Mouse (Mus musculus) right cerebral cortex, postnatal 36 days (tissue): ENCODE measurements around the gene Ppp2r2c.

Experiments
- DNase-seq, 2 experiments: peaks; one replicate each; pipeline ENCODE4 v3.0.0; 2022; ENCODE audit warnings: low spot score in 2 of 2, mixed read lengths in 1 of 2

Ppp2r2c gene

DNA sequence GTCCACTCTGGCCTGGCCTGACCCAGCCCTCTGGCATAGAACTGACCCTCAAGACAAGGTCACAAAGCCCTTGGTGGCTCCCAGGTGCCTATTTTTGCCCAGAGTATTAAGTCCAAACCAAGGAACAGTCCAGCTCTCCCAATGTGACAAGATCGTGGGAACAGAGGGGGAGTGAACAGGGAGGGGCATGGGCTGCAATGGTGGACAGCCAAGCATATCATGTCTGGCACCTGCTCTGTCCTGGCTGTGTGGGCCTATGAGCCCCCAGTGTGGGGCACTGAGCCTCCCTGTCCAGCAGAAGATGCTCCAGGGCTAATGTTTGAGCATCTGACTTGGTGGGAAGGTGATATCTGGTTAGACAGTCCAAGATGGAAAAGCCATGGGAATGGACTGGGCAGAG, 118.3 kb downstream of the Ppp2r2c start:
- no peak for DNase-seq

DNA sequence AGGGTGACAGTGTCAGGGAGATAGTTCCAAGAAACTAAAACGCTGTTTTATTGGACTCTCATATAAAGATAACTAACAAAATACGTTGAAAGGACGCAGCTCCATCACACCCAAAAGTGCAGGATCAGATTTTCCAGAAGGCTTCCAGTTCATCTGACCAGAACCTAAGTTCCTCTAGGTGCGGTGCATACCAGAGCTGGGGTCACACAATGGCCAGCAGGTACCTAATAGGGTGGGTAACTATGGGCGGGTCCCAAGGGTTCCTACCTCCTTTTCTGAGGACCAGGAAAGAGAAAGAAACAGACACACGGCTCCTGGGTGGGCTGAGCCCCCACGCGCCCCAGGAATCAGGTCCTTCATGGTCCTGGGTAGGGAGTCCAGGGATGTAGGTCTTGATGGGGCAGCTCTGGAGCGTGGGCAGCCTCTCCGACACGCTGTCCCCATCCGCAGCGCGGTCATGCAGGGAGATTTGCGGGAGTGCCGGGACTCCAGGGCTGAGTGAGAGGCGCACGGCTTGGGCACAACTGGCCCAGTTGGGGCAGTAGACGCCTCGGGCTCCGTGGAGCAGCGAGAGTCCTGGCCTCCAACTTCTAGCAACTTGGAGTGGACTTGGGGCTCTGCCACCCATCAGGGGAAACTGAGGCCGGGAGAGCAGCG, 119.9 kb downstream of the Ppp2r2c start:
- no peak for DNase-seq

DNA sequence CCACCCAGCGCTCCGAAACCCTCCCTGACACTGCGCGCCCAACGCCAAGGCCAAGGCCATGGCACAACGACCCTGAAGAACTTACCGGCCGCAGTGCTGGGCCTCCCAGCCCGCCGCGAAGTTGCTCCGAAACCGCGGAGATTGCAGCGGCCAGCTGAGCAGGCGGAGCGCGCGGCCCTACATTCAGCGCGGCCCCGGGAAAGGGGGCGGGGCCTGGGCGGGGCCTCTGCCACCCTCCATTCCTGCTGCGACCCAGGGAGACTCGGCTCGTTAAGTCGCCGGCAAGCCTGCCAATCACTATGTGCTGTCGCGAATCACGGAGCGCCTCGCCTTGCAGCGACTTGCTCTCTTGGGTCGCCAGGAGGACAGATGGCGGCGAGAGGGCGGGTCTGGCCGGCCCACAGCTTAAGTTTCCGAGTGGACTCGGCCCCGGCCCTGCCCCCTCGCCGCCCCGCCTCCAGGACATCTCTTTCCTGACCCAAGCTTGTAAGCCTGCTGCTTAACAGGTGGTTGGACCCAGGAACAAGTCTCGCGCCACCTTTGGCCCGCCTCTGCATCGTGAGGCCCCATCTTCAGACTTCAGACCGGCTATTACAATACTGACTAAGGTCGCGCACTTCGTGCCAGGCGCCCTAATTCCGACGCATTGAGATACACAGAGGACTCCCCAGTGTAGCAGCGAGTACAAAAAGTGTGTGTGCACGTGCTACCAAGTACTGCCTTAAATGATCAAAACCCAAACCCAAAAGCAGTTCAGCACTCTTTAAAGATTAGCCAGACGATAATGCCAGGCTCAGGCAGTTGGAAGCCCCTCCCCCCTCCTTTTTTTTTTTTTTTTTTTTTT, 120.7 kb downstream of the Ppp2r2c start, which contains the start of gene Wfs1:
TSS of gene Wfs1 (minus strand) at position 425 of the 844 bp plus-strand sequence.
- DNase-seq, result peak; percentile 95 to 97

DNA sequence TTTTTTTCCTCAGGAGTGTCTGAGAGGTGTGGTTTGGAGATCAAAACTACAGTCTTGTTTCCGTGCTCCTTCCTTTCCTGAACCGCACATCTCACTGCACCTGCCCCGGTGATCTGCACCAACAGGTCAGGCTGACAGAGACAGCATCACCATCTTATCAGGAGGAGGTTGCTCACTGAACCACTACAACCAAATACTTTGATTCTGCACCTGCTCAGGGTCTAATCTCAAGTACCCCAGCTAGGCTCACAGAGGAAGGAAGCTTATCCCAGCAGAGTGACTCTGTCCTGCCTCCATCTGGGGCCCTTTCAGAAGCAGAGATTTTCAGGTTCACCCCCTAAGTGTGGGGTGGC, 121.3 kb downstream of the Ppp2r2c start:
- DNase-seq, result no peak

GRCm38 (mm10) chr5:36990196-36990595, 121.9 kb downstream of the Ppp2r2c start:
- DNase-seq, result no peak

DNA sequence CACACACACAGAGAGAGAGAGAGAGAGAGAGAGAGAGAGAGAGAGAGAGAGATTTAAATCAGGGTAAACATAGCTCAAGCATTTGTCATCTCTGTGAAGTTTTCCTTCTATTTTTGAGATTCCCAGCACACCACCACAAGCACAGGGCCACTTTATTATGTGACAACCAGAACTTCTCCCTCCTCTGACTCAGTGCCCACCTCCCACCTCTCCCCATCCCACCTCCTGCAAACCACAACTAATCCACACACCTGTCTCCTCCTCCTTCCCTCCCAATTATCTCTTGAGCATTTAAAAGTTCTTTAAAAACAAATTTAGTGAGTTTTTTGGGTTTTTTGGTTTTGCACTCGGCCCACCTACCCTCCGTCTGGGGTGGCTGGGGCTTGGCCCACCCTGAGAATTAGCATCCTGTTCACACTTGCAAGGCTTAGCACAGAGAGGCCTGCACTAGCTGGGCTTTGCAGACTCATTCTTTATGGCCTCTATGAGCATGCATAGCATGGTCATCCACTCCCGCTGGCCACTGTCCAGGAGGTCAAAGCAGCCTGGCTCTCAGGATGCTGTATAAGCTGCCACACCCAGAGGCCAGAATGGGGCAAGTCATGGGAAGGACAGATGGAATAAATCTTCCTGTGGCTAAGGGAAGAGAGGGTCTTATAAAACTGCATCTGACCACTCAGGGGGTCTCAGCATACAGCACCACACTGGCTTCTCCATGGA, 122.5 kb downstream of the Ppp2r2c start:
- DNase-seq, result no peak

DNA sequence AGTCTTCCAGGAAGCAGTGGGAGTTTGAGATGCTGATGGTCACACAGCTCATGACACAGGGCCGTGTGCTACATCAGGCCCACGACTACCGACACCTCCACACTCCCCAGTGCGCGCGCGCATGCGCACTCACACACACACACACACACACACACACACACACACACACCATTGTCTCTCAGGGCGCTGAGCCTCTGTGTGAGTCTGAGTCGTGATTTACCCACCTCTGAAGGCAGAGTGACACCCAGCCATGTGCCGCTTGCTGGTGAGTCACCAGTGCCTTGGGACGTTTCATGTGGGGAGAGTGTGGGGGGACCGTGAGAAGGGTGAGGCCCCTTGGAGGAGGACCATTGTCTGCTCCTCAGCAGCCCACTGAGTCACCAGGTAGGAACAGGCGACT, 128.1 kb downstream of the Ppp2r2c start:
- peak; percentile 34 to 40 for DNase-seq

- DNase-seq, result no peak
These were observed 129.7 kb downstream of the Ppp2r2c start for GRCm38 (mm10) chr5:36997996-36998395.

DNA sequence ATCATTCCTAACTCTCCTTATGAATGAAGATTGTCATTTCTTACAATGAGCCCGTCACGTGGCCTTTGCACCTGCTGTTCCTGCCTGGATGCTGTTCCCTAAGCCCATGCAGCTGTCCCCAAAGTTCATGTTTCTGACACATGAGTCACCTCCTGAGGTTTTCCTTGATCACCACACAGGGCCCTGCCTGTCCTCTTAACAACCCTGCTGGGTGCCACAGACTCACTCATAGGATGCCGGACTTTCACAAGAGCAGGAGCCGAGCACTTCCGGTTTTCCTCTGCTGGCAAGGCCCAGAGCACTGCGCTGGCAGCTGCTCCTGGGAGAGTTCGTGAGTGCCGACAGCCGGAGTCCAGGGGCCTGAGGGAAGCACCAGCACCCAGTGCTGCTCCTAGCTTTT, 132.7 kb downstream of the Ppp2r2c start:
- no peak for DNase-seq

GRCm38 (mm10) chr5:37002001-37002400, 133.7 kb downstream of the Ppp2r2c start:
- DNase-seq, result peak; percentile 54 to 59
